Mouse (Mus musculus) WW6 (cell line): ENCODE measurements at regions not wholly inside any gene's neighbourhood (a gene's known extent, or its start where the extent isn't known, plus 50 kb on each side); places are given as distances from the start of the nearest gene placed in this dataset.
A peak's percentile ranks its signal among the peaks of the same experiment; 100 is the strongest.

Source experiments
- DNase-seq: peaks from one replicate; pipeline ENCODE4 v3.0.0-alpha.2; 2013; ENCODE audit warnings: low read depth, low spot score

- DNase-seq = no peak
Observed at GRCm38 (mm10) chr5:126019781-126020180, 488.2 kb downstream of the Tmem132b start.

- no peak for DNase-seq
Observed at GRCm38 (mm10) chr5:126023906-126024305, 492.3 kb downstream of the Tmem132b start.

- DNase-seq = no peak
Observed at GRCm38 (mm10) chr5:126034846-126035245, 503.3 kb downstream of the Tmem132b start.

- DNase-seq = no peak
Observed at GRCm38 (mm10) chr5:126036686-126037085, 505.1 kb downstream of the Tmem132b start.

GRCm38 (mm10) chr5:126045761-126046160 lies 514.2 kb downstream of the Tmem132b start:
- DNase-seq = no peak

GRCm38 (mm10) chr5:126063644-126064043 lies 532.1 kb downstream of the Tmem132b start:
- no peak for DNase-seq

- DNase-seq = peak; percentile 16
Observed at GRCm38 (mm10) chr5:126079281-126079838, 547.8 kb downstream of the Tmem132b start.

- DNase-seq = no peak
Observed at GRCm38 (mm10) chr5:126088251-126088914, 556.8 kb downstream of the Tmem132b start.

GRCm38 (mm10) chr5:126093196-126093595 lies 561.6 kb downstream of the Tmem132b start:
- DNase-seq = no peak

GRCm38 (mm10) chr5:126096616-126097261 lies 565.2 kb downstream of the Tmem132b start:
- no peak for DNase-seq

- no peak for DNase-seq
Observed at GRCm38 (mm10) chr5:126097262-126097628, 565.7 kb downstream of the Tmem132b start.

- DNase-seq = no peak
Observed at GRCm38 (mm10) chr5:126098433-126098832, 566.9 kb downstream of the Tmem132b start.

GRCm38 (mm10) chr5:126099931-126100330 lies 568.4 kb downstream of the Tmem132b start:
- DNase-seq = no peak

GRCm38 (mm10) chr5:126104464-126104863 lies 572.9 kb downstream of the Tmem132b start:
- DNase-seq = no peak

GRCm38 (mm10) chr5:126104883-126105282 lies 573.3 kb downstream of the Tmem132b start:
- no peak for DNase-seq

- DNase-seq = no peak
Observed at GRCm38 (mm10) chr5:126105446-126105845, 573.9 kb downstream of the Tmem132b start.

- no peak for DNase-seq
Observed at GRCm38 (mm10) chr5:126107020-126107419, 575.4 kb downstream of the Tmem132b start.

GRCm38 (mm10) chr5:126108837-126109236 lies 577.3 kb downstream of the Tmem132b start:
- DNase-seq = no peak

GRCm38 (mm10) chr5:126117291-126117690 lies 585.7 kb downstream of the Tmem132b start:
- DNase-seq = no peak

GRCm38 (mm10) chr5:126117906-126118521 lies 586.4 kb downstream of the Tmem132b start:
- no peak for DNase-seq

- DNase-seq = no peak
Observed at GRCm38 (mm10) chr5:126118731-126119130, 587.2 kb downstream of the Tmem132b start.

GRCm38 (mm10) chr5:126123216-126123615 lies 591.6 kb downstream of the Tmem132b start:
- no peak for DNase-seq

GRCm38 (mm10) chr5:126127486-126127885 lies 595.9 kb downstream of the Tmem132b start:
- no peak for DNase-seq
